Mouse (Mus musculus) activated CD4-positive, CD25-positive, alpha-beta regulatory T cell, adult 4 months (primary cell): ENCODE measurements around the gene Kat2a. TPM values are rescaled to one million over a fixed set of nuclear protein-coding genes. Genes with fewer than 3 reads are reported as not detected.
"Not testable (repeated sequence)": the region's sequence is repeated elsewhere in the genome, so short reads cannot be mapped to it uniquely, and the experiment has no call there.

Experiments
- ATAC-seq: one replicate; pipeline ENCODE4 v1.8.0; 2017
- polyA plus RNA-seq, 2 experiments: library from polyadenylated mRNA; unstranded; fragments of 100-300 nt; shearing (Covaris generic); gene quantifications; one replicate each; pipeline ENCODE4 v1.2.1; 2017

Kat2a gene
- polyA plus RNA-seq, 2 experiments from 2014 or later: 11.2 to 13.3 TPM

GRCm38 (mm10) chr11:100656458-100656857 lies 55.8 kb downstream of the Kat2a start:
- ATAC-seq: no peak

GRCm38 (mm10) chr11:100655589-100655988 lies 56.7 kb downstream of the Kat2a start:
- ATAC-seq: not testable (repeated sequence)

Other genes with a start within 250 kb of the Kat2a start
- 1 to 10 TPM; 1.9 to 2.1 TPM for gene Klhl11, start 239.7 kb downstream of the Kat2a start, polyA plus RNA-seq
- gene Acly, start 184.5 kb downstream of the Kat2a start, polyA plus RNA-seq: 10 to 100 TPM; 57.2 to 76.7 TPM
- gene Ttc25, start 166.9 kb downstream of the Kat2a start, polyA plus RNA-seq: under 1 TPM in 1 of 2 experiments, not detected in 1; 0.15 TPM
- gene Cnp, start 137.6 kb downstream of the Kat2a start, polyA plus RNA-seq: 100 to 1,000 TPM; 181 to 201 TPM
- gene Nkiras2, start 93.2 kb downstream of the Kat2a start, polyA plus RNA-seq: 10 to 100 TPM; 28.2 to 28.8 TPM
- 100 to 1,000 TPM; 237 to 338 TPM for gene Dnajc7, start 92.3 kb downstream of the Kat2a start, polyA plus RNA-seq
- gene Zfp385c, start 20.0 kb downstream of the Kat2a start, polyA plus RNA-seq: under 1 TPM in 1 of 2 experiments, not detected in 1; 0.17 TPM
- gene Dhx58, start 8.2 kb downstream of the Kat2a start, polyA plus RNA-seq: 10 to 100 TPM; 25.3 to 42.0 TPM
- gene Hspb9, start 1.4 kb upstream of the Kat2a start, polyA plus RNA-seq: under 1 TPM; 0.70 to 0.78 TPM
- 10 to 100 TPM; 29.0 to 44.1 TPM for gene Rab5c, start 25.8 kb upstream of the Kat2a start, polyA plus RNA-seq
- gene Kcnh4, start 47.5 kb upstream of the Kat2a start, polyA plus RNA-seq: under 1 TPM; 0.11 to 0.34 TPM
- gene Hcrt, start 50.5 kb upstream of the Kat2a start, polyA plus RNA-seq: not detected
- 1 to 10 TPM; 3.2 to 5.3 TPM for gene Ghdc, start 58.5 kb upstream of the Kat2a start, polyA plus RNA-seq
- gene Stat5b, start 138.3 kb upstream of the Kat2a start, polyA plus RNA-seq: 10 to 100 TPM; 27.8 to 37.2 TPM
- 10 to 100 TPM; 23.8 to 37.0 TPM for gene Stat5a, start 146.9 kb upstream of the Kat2a start, polyA plus RNA-seq
- 10 to 100 TPM; 71.0 to 82.0 TPM for gene Stat3, start 227.1 kb upstream of the Kat2a start, polyA plus RNA-seq